Mouse (Mus musculus) ovary, postnatal 10 days (tissue): ENCODE data around the gene Cfap126.
A peak's percentile ranks its signal among the peaks of the same experiment; 100 is the strongest.
"Not testable (repeated sequence)": the region's sequence is repeated elsewhere in the genome, so short reads cannot be mapped to it uniquely, and the experiment has no call there.

Source experiments
- DNase-seq: peaks from one replicate; pipeline ENCODE4 v3.0.0; 2022; ENCODE audit warnings: low spot score

The Cfap126 gene

DNA sequence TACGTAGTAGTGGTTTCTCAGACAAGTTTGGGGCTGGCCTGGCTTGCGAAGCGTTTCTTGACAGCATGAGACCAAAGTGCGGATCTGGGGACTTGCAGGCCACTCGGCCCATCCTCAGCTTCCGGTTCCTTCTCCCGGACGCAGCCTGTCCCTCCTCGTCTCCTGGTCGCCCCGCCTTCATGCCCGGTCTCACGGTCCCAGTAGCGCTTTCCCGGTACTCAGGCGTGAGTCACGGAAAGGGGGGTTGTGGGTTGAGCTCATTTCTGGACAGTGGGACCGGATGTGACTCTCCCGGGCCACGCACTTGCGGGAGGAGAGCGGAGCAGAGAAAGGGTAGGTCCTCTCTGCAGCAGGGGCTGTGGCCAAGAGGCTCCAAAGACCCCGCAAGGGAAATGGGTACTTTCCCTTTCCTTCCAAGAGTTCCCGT, at the start of gene Cfap126:
Cfap126 (plus strand) TSS at position 46 of the 427 bp plus-strand sequence.
- DNase-seq: peak; percentile 47

- peak; percentile 97 for DNase-seq
Observed at GRCm38 (mm10) chr1:171064491-171065242, 49.1 kb upstream of the Cfap126 start, which contains the start of gene Fcgr3. Gene Fcgr3 (minus strand): TSS chr1:171064935.

DNA sequence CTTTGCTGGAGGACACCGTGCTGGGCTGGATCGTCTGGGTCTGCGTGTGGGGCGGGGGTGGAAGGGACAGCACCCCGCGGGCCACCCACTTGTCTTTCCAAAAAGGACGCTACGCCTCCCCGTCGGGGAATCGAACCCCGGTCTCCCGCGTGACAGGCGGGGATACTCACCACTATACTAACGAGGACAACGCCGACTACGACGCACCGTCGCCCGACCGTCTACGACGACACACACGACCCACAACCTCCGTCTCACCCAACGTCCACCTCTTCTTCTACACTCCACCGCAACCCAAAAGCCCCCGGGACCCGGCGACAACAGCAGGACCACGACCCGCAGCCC, 48.5 kb upstream of the Cfap126 start:
- not testable (repeated sequence) for DNase-seq

DNA sequence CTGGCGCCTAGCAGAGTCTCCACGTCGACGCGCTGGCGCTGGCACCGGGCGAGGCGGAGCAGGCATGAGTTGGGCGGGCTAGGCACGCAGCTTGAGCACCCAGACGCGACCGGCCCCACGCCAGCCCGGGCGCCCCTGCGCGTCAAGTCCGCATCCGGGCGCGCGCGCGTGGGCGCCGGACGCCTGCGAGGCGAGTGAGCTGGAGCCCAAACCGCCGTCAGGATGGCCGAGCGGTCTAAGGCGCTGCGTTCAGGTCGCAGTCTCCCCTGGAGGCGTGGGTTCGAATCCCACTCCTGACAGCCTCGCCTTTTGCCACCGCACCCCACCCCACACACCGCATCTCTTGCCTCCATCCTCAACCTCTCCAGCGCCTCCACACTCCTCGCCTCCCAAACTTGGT, 48.0 kb upstream of the Cfap126 start:
- DNase-seq: not testable (repeated sequence)

DNA sequence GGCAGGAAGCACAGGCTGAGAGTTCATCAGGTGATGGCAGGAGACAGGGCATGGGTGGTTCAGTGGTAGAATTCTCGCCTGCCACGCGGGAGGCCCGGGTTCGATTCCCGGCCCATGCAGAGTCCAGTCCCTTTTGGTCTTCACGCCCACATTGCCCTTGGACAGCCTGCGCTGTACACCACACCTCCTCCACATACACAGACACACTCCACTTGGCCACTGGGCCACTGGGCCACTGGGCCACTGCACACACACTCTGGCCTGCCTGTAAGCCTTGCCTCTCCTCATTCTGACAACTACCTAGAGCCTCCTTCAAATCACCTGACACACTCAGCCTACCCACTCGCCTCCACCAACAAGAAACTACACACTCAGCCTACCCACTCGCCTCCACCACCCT, 47.1 kb upstream of the Cfap126 start:
- DNase-seq: not testable (repeated sequence)

GRCm38 (mm10) chr1:171067928-171068327, 45.8 kb upstream of the Cfap126 start:
- DNase-seq: not testable (repeated sequence)

GRCm38 (mm10) chr1:171069508-171069907, 44.2 kb upstream of the Cfap126 start:
- not testable (repeated sequence) for DNase-seq

- DNase-seq: not testable (repeated sequence)
Observed at GRCm38 (mm10) chr1:171070879-171071278, 42.8 kb upstream of the Cfap126 start.

DNA sequence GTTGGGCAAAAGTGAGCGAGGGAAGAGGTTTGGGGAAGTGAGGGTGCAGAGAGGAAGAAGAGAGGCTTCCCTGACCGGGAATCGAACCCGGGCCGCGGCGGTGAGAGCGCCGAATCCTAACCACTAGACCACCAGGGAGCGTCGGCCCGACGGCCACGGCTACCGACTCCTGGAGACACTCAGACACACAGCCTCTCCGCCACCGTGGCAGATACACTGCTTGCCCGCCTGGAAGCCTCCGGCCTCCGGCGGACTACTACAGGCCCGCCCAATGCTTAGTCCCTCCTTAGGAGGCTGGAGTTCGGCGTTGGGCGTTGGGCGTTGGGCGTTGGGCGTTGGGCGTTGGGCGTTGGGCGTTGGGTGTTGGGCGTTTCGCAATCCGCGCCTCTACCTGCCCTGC, 42.0 kb upstream of the Cfap126 start:
- not testable (repeated sequence) for DNase-seq

GRCm38 (mm10) chr1:171072217-171072616, 41.5 kb upstream of the Cfap126 start:
- DNase-seq: not testable (repeated sequence)

DNA sequence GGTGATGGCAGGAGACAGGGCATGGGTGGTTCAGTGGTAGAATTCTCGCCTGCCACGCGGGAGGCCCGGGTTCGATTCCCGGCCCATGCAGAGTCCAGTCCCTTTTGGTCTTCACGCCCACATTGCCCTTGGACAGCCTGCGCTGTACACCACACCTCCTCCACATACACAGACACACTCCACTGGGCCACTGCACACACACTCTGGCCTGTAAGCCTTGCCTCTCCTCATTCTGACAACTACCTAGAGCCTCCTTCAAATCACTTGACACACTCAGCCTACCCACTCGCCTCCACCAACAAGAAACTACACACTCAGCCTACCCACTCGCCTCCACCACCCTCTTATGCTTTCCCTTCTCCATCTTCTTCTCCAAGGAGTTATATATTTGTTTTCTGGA, 39.4 kb upstream of the Cfap126 start:
- not testable (repeated sequence) for DNase-seq

DNA sequence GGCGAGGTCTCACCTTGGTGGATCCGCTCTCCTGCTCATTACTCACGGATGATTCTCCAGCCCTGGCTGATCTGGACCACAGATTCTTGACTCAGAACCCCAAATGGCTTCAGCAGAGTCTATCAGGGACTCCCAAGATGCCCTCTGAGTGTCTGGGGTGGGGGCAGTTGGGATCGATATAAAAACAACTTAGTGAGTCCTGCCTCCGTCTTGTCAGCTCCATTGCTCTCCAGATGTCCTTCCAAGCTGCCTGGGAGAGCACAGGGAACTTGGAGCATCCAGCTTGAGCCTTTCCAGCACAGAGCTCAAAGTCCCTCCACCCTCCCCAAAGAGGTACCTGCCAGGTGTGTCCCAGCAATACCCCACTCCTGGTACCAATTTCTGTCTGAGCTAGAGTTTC, 37.5 kb upstream of the Cfap126 start:
- not testable (repeated sequence) for DNase-seq

DNA sequence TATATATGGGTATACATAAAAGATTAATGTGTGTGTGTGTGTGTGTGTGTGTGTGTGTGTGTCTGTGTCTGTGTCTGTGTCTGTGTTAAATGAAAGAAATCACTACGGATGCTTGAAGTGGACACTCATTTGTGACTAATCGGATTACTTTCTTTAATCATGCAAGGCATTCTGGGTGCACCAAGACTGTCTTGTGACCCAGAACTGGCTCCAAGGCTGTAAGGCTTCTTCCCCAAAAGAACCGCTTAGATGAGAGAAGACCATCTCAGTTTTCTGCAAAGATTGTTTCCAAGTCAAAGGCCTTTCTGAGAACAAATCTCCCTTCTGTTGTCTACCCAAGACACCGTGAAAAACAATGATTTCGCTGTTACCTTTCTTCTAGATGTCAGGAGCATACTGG, 36.5 kb upstream of the Cfap126 start:
- DNase-seq: not testable (repeated sequence)

GRCm38 (mm10) chr1:171077955-171078354, 35.8 kb upstream of the Cfap126 start:
- DNase-seq: peak; percentile 46

DNA sequence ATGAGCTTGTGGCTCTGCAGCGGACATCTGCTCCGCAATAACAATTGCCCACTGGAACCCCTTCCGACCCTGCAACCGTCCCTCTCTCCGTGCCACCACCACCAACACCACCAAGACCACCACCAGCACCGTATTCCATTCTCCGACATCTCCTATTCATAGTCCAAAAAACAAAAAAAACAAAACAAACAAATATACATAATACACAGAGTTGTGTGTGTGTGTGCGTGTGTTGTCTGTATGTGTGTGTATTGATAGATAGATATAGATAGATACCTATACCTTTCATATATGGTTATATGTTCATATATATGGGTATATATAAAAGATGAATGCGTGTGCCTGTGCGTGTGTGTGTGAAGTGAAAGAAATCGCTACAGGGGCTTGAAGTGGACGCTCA, 35.3 kb upstream of the Cfap126 start:
- not testable (repeated sequence) for DNase-seq

DNA sequence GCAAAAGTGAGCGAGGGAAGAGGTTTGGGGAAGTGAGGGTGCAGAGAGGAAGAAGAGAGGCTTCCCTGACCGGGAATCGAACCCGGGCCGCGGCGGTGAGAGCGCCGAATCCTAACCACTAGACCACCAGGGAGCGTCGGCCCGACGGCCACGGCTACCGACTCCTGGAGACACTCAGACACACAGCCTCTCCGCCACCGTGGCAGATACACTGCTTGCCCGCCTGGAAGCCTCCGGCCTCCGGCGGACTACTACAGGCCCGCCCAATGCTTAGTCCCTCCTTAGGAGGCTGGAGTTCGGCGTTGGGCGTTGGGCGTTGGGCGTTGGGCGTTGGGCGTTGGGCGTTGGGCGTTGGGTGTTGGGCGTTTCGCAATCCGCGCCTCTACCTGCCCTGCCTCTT, 34.4 kb upstream of the Cfap126 start:
- not testable (repeated sequence) for DNase-seq

- DNase-seq: not testable (repeated sequence)
Observed at GRCm38 (mm10) chr1:171079825-171080224, 33.9 kb upstream of the Cfap126 start.

DNA sequence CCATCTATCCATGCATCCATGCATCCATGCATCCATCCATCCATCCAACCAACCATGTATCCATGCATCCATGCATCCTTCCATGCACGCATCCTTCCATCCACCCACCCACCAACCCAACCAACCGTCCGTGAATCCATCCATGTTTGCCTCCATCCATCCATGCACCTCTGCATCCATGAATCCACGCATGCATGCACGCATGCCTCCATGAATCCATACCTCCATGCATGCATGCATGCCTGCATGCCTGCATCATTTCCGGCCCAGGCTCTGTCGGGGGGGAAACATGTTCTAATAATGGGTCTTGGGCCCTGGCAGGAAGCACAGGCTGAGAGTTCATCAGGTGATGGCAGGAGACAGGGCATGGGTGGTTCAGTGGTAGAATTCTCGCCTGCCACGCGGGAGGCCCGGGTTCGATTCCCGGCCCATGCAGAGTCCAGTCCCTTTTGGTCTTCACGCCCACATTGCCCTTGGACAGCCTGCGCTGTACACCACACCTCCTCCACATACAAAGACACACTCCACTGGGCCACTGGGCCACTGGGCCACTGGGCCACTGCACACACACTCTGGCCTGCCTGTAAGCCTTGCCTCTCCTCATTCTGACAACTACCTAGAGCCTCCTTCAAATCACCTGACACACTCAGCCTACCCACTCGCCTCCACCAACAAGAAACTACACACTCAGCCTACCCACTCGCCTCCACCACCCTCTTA, 32.0 kb upstream of the Cfap126 start:
- DNase-seq: not testable (repeated sequence)

DNA sequence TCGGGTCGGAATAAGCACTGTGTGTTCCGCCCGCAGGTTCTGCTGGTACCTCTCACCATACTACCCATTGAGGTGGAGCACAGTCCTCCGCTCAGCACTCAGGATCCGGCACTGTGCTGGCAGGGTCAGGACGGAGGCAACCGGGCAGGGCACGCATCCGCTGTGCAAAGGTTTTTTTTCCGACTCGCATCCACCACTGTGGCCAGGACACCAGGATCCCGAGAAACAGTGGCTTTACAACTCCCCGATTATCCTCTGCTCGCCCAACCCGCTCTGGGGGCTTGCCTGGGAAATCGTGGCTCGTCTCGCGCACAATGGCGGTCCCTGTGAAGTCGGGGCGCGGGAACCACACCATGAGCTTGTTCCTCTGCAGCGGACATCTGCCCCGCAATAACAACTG, 28.0 kb upstream of the Cfap126 start:
- no peak for DNase-seq

- not testable (repeated sequence) for DNase-seq
Observed at GRCm38 (mm10) chr1:171088237-171088869, 25.4 kb upstream of the Cfap126 start.

GRCm38 (mm10) chr1:171089891-171090290, 23.8 kb upstream of the Cfap126 start:
- DNase-seq: no peak

GRCm38 (mm10) chr1:171090761-171091160, 23.0 kb upstream of the Cfap126 start:
- no peak for DNase-seq

GRCm38 (mm10) chr1:171094424-171094823, 19.3 kb upstream of the Cfap126 start:
- no peak for DNase-seq
